Mouse (Mus musculus) liver (tissue): Measurements from ENCODE around the gene Rexo4.
A peak's percentile ranks its signal among the peaks of the same experiment; 100 is the strongest.

Experiments
- DNase-seq: peaks from one replicate; pipeline ENCODE4 v3.0.0-alpha.2; 2020; ENCODE audit warnings: mixed read lengths

Rexo4 gene

DNA sequence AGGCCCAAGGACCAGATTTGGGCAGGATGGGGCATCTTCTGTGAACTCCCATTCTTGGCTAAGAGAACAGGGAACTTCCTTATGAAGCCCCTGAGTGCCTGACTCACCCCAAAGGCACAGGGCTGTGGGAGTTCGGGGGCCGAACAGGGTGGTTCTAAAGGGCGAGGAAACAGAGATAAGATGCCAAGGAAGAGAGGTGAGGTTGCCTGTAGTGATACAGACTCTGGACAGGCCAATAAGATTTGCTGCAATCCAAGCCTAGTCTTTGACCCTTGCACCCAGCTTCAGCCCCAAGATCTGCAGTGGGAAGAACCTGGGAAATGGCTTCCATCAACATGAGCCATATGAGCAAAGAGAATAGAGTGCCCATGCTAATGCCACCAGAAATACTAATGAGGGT is 20.9 kb downstream of the Rexo4 start:
- DNase-seq, result no peak

DNA sequence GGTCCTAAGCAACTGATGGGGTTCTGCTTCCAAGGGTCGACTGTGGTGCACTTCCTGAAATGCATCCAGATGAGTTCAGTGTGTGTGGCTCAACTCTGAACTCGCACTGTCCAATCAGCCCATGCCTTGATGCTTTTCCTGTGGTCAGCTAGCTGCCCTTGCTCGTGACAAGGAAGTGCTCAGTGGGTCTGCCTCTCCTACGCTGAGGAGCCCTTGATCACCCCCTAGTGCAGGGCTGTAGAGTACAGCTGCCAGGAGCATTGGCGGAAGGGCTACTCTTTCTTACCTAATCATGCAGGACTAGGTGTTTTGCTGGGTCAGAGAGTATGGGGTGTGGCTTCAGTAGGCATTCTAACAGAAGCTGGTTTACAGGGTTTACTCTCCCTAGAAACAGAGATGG is 22.6 kb downstream of the Rexo4 start:
- peak; percentile 31 for DNase-seq

DNA sequence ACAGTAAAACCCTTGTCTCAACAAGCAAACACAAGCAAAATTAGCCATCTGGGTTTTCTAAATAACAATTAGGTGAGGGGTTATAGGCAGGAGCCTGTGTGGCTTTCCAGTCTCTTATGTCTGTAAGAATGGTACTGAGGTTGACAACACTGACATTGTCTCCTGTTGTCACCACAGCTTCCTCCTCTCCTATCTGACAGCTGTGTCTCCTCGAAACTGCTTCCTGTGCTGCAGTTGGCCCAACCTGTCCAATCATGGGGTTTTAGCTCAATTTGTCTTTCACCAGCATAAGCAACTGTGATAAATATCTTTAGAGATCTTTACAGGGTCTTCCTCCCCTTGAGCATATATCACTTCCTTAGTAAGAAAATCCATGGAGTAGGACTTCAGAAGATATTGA is 27.8 kb downstream of the Rexo4 start:
- DNase-seq, result no peak

DNA sequence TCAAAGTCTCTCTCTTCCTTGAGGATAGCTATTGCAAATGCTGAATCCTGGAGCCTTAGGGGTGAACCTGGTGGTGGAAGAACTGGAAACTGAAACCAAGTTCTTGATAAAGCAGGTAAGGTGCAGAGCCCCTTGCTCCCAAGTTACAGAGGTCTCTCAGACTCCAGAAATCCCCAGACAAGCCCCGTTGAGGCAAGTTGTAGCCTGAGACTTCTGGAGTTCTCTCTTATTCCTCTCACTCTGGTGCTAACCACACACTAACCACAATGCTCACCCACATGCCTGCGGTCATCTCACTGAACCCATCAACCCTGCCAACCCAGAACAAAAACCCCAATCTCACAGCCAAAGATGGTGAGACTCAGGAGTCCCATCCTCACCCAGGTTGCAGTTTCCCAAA is 28.9 kb downstream of the Rexo4 start:
- no peak for DNase-seq

DNA sequence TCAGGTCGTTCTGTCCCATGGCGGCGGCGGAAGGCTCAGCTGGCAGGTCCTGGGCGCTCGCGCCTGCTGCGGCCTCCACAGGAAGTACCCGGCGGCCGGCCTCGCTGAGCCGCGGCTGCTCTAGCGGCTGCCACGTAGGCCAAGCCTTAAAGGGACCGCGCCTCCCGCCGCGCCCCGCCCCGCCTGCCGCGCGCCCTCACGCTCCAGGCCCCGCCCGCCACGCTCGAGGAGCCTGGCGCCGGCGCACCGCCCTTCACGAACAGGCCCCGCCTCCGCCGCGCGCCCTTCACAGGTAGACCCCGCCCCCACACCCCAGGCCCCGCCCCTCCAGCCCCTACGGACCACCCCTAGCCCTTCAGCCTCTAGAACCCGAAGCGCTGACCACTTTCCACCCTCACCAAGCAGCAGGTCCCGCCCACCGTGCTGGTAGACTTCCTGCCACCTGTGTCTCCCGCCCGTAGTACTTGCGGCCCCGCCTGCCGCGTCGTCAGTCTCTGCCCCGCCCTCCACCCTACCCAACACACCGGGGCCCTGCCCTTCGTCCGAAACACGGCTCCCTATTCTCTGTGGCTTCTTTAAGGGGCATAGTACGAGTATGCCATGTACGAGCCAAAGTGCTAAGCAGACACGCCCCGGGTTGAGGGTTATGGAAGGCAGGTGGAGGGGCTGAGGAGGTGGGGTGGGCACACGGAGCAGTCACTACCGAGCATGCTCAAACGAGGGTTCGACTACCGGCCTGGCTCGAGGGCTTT is 30.7 kb downstream of the Rexo4 start, which contains the start of the genes Surf4 and Stkld1:
Gene Surf4 (minus strand): TSS at position 625 of the 752 bp plus-strand sequence.
Gene Stkld1 (plus strand): TSS at position 744 of the 752 bp plus-strand sequence.
- peak; percentile 96 for DNase-seq

DNA sequence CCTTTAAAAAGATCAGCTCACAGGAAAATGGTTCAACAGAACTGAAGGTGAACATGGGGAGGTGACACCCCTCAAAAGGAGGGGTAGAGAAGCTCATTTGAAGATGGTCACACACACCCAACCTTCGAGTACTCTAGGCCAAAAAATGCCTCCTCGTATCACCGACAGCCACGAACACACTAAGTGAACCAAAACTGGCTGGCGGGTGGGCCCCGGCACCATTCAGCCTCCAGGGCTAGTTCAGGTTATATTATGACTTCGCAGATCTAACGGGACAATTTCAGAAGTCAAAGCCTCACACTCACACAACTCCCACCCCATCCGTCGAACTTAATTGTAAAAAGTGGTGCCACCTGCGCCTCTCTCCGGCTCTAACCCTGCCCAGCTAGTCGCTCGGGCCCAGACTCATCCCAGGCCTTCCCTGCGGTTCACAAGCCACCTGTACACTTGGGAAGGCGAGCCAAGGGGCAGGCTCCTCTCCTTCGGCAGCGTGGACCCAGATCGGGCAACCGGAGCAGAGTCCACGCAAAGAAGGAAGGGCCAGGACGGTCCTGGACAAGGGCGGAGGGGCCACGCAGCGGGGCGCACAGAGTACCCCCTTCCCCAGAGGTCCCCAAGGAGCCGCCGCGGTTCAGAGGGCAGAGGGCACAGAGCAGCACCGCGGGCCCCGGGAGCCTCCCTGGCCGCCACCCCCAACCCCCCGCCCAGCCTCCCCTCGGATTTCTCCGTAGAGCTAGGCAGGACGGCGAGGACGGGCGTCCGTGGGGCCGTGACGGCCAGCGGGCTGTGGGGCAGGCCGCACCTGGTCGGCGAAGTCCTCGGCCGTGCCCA is 31.5 kb downstream of the Rexo4 start:
- peak; percentile 42 for DNase-seq

DNA sequence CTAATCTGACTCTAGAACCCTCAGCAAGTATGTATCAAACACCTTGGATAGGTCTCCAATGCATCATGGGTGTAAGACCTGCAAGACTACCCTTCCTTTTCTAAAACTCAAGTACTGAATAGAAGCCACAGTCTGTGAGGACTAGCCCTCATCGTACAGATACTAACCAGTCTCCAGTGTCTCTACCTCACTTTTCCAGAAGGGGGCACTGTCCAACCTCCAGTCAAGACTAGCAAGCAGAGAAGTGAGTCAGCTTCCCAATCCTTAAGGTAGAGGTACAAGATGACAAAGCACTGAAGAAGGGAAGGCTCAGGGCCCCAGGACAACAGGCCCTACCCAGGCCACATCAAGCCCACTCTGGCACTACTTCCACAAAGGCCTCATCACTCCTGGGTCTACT is 33.8 kb downstream of the Rexo4 start:
- DNase-seq, result peak; percentile 78

DNA sequence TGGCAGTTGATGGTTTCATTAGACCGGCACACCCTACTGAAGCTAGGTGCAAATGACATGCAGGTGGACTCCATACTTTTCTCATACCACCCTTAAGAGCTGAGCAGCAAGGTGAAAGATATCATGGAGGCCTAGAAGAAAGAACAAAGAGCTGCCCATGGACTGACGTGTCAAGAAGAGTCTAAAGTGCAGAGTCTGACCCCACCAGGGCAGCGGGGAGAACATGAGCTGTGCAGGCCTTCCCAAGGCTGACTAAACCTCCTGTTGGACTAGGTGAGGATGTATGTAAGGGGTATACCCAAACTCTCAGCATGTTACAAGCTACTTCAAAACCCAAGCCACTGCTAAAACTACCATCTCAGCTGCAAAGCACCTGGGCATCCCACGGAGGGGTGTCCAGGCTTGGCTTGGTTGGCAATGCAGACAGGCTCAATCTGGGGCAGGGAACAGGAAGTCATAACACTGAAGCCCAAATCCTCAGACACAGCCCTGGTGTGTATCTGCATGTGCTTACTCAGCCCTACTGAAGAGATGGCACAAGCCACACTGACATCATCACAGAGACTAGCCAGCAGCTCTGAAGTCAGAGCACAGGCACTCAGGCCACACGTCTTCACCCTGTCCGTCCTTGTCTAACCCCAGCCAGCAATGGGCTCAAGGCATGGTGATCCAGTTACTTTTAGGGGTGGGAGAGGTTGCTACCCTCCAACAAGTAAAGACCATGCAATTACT is 36.3 kb downstream of the Rexo4 start:
- no peak for DNase-seq

DNA sequence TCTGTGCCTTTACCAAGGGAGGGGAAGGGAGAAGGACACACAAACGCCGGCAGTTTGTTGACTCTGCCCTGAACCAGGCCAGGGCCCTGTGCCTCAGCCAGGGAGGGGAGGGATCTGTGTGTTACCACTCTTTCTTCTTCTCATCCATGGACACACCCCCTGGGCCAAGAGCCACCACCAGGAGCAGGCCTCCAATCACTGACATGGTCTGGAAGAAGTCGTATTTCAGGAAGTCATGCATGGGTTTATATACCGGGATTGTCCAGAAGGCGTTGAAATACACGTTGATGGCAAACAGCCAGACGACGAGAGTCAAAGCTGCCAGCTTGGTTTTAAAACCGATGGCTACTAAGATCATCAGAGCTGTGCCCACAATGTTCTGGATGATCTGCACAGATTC is 42.4 kb downstream of the Rexo4 start:
- no peak for DNase-seq

DNA sequence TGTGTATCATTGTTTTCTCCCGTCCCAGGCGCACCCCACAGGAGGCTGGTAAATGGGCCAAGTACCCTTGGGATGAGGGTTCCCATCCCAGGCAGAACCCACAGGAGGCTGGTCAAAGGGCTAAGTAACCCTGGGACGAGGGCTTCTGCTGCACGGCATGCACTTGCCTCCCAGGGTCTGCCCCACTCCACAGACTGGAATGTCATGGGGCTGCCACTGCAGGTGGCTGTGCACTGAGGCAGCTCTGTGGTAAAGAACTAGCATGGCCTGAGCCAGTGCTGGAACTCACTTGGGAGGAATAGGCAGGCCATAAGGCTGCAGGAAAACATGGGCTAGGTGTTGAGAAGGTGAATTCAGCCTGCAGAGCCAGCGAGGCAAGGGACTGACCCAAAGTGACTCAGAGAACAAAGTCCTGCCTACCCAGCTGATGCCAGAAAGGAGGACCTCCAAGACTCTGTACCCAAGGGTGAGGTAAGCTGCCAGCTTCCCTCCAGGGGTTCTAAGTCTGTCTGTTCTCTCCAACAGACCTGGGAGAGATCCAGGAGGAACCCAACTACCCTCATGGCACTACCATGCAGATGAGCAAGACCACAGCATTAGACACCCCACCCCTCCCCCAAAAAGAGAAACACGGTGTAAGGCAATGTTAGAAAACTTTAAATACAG is 43.9 kb downstream of the Rexo4 start:
- DNase-seq, result no peak

DNA sequence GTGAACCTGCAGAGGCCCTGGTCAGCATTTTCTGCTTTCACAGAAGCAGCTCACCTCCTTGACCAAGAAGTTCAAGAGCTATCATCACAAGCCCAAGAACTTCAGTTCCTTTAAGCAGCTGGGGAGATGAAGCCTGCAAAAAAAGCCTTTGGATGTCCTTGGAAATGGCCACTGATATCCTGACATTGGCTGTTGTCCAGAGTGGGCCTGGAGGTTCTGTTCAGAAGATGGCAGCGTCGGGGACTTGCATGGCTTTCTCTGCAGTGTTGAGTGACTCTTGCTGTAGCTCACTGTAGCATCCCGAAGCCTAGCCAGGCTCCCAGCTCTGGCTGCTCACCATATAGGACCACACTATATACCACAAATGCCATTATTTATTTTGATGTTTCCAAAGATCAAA is 44.5 kb downstream of the Rexo4 start:
- no peak for DNase-seq

DNA sequence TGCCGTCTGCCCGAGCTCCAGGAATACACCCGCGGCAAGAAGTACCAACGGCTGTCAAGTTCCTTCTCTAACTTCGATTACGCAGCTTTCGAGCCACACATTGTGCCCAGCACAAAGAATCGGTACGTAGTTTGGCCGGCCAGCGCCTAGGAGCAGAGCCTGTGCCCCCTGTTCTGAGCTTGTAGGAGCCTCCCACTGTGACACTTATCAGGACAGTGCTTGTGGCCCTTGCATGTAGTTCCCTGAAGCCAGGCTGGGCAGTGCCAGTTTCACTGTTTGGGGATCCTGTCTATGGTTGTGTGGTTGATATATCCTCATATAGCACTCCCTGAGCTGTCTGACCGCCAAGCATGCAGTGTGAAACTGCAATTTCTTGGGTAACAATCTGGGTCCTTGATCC is 47.4 kb downstream of the Rexo4 start:
- DNase-seq, result no peak

DNA sequence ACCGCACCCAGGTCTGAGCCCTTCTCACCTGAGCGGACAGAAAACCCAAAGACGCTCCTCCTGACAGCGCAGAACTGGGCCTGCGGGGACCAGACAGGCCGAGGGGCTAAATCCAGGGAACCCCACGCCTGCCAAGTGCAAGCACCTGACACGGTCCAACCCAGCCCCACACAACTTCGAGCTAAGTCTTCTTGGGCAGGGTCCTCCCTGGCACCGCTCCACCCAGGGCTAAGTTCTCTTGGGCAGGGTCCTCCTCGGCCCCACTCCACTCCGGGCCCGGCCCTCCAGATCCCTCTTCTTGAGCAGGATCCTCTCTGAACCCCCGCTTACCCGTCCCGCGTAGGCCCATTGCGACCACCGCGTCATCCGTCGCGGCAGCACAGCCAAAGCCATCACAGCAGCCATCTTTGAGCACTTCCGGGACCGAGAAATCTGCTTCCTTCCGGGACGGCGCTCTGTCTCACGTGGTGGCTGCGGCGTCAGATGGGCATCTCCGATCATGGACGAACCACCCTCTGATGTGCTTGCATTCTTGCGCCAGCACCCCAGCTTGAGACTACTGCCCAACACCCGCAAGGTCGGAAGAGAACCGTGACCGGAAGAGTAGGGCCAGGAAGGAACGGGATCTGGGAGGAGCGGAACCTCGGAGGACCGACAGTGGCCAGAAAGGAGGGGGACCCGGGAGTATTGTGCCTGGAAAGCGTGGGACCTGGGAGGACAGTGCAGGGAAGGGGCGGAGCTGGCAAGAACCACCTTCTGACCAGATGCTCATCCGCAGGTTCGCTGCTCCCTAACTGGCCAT is 48.1 kb downstream of the Rexo4 start, which contains the start of the genes Surf2 and Surf1:
Gene Surf2 (plus strand): TSS at position 441 of the 802 bp plus-strand sequence.
Gene Surf1 (minus strand): TSS at position 604 of the 802 bp plus-strand sequence.
- peak; percentile 78 for DNase-seq

DNA sequence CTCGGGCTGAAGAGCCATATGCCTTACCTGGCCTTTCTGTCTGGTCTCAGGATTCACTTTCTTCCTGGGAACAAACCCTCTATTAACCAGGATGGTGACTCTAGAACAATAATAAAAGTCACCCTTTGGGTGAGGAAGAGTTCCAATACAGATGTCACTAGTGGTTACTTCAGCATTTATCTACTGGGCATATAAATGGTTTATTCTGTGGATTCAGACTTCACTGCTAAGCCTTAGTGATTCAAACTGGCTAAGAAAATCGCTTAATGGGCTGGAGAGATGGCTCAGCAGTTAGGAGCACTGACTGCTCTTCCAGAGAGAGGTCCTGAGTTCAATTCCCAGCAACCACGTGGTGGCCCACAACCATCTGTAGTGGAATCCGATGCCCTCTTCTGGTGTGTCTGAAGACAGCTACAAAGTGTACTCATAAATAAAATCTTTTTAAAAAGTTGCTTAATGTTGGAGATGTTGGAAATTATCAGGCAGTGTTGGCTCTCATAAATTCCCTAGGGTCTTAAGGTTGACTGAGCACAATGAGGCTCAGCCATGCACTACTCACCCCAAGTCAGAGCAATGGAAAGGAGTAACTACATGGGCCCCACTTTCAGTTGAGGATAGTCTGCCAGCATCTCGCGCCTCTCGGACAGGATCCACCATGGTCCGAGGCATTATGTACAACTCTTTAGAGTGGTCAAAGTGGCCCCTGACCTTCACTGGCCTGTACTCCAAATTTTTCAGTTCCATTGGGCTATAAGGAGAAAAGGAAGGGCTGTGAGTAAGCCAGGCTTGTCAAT is 49.8 kb downstream of the Rexo4 start:
- DNase-seq, result no peak

DNA sequence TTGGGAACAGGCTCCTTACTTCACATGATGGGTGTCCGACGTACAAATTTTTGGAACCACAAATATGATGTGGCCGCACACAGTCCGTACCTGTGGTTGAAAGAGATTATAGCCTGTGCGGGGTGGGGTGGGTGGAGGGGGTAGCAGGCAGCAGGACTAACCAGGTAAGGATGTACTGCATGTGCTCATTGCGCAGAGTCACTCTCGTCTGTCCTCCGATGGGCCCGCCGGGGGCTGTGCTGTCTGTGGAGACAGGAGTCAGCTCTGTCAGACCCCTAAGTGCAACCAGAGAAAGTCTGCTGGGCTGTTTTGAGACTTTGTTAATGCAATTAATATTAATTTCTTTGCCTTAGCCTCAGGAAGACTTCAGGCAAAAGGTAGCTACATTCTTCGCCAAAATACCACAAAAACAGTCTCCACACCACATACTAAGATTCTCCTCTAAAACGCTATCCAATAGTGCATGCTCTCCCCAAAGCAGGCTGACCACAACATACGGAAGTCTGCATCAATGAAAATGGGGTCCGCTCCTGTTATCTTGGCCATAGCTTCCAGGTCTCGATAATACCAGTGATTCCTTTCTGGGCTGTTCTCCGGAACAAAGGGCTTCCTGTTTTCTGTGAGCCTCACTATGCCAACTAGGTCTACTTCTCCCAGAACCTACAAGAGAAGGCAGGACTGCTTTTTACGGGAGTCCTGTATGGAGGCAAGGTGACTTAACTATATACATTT is 50.6 kb downstream of the Rexo4 start:
- DNase-seq, result peak; percentile 33

DNA sequence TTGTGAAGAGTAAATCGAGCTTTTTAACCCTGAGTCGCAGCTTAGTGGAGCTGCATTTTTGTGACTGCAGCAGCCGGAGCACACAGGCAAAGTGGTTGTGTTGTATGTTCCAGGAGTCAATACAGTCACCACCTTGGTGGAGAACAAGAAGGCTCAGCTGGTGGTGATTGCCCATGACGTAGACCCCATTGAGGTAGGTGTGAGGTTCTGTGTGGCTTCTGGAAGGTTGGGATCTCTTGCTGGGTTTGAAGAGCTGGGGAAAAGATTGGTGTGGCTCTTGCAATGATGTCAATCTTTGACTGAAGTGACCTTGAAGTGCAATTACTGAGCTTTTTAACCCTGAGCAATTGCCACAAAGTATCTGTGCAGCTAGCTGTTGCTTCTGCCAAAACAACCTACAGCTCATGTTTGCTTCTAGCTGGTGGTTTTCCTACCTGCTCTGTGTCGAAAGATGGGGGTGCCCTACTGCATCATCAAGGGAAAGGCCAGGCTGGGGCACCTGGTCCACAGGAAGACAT is 51.9 kb downstream of the Rexo4 start:
- no peak for DNase-seq

DNA sequence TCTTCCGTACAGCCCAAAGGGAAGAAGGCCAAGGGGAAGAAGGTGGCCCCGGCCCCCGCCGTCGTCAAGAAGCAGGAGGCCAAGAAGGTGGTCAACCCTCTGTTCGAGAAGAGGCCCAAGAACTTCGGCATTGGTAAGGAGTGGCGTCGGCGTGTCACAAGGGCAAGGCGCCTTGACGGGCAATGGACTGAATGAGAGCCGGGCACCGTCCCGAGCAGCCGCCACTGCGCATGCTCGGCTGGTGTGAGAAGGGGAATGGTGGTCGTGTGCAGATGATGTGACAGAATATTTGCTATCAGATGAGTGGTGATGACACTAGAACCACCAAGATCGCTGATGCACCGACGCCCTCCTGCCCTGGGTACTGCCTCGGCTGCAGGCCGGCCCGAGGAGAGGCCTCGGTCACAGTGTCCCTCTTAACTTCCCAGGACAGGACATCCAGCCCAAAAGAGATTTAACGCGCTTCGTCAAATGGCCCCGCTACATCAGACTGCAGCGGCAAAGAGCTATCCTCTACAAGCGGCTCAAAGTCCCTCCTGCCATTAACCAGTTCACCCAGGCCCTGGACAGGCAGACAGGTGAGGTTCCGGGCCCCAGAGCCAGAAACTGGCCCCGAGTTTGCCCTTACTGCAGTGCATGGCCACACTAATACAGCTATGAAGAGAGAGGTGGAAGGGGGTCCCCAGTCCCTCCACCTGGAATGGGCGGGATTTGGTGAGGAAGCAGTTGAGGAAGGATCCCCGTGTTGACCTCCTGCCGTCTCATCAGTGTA is 53.0 kb downstream of the Rexo4 start:
- DNase-seq, result peak; percentile 68

DNA sequence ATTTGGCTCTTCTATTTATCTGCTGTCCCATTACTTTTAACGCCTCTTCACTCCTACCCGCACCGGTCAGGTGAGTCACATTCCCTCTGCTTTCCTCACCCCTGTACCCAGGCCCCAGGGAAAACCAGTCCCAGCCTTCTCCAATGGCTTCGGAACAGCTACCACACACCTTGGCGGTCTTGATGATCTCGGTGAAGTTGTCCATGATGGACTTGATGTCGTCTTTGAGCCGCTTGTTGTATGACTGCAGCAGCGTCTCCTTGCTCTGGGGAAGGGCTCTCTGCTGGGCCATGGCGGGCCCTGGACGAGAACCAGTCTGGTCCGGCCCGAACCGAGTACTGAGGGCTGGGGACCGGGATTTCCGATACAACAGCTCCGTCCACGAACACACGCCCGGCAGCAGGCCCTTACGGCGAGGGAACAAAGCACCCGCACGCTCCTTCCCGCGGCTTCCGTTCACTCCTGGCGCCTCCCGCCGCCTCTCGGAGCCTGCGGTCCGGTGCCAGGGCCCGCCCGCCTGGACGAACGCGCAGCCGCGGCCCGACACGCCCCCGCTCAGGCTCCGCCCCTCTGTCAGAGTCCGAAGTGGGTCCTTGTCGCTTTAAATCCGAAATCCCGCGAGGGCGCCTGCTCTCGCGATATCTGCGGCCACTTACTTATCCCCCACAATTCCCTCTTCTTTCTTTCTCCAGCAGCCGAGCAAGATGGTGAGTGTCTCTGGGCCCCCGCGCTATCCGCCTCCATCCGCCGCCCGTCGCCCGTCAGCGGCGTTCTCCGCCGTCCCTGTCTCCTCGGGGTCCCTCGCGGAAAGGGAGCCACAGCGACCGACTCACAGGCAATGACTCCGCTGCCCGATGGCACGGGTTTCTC is 53.8 kb downstream of the Rexo4 start, which contains the start of the genes Med22 and Rpl7a:
Gene Med22 (minus strand): TSS at position 554 of the 870 bp plus-strand sequence.
Gene Rpl7a (plus strand): TSS at position 641 of the 870 bp plus-strand sequence.
- DNase-seq, result peak; percentile 100
